21 mouse cellular contexts compared by ENCODE assay signal in genomic region chr2:181068499-181068898, GRCm38 (mm10). TPM values are rescaled to one million over a fixed set of nuclear protein-coding genes. Genes with fewer than 3 reads are reported as not detected.
"Had no signal": no experiment of that assay in that cellular context is flagged by ENCODE, and none has a peak within 500 bp of the region (broad histone marks: within the 10 kb centered on the region; RNA-seq: fewer than 3 reads in every experiment).

No protein-coding gene starts in this region.

- H3K27ac ChIP-seq: midbrain, embryonic 10.5 days; midbrain, embryonic 12.5 days; neural tube, embryonic 13.5 days; neural tube, embryonic 15.5 days had no signal

- DNase-seq: lung, adult 18-20 months; lung, embryonic 14.5 days; lung, postnatal 10 days; lung, postnatal 4 days; midbrain, embryonic 14.5 days; retina, postnatal 1 day; right cerebral cortex, adult 18-20 months; right cerebral cortex, postnatal 25 days; right cerebral cortex, postnatal 4 days; spleen, adult 18-20 months; thymus, adult 2 months; thymus, postnatal 25 days; thymus, postnatal 4 days had no signal

- H3K4me3 ChIP-seq: midbrain, embryonic 10.5 days; midbrain, embryonic 12.5 days; myocyte; neural tube, embryonic 13.5 days; neural tube, embryonic 15.5 days had no signal

- H3K4me1 ChIP-seq: midbrain, embryonic 10.5 days; midbrain, embryonic 12.5 days; neural tube, embryonic 13.5 days had no signal

- ATAC-seq: midbrain, embryonic 16.5 days had no signal

RNA-seq across cellular contexts. Expression of gene Chrna4, which starts 25.2 kb away (rescaled TPM):
- total RNA-seq: megakaryocyte, adult 5-6 weeks; megakaryocyte-erythroid progenitor cell, adult 5-6 weeks had no signal
- polyA plus RNA-seq: myocyte had no signal
